Mouse (Mus musculus): ENCODE results near the gene Snx7.

GRCm38 (mm10) chr3:117805782-117806181 lies 63.0 kb downstream of the Snx7 start:
- TF ChIP-seq CTCF (IDR thresholded peaks at IDR 0.05; ENCODE audit: control insufficient read depth, insufficient read depth, low read length): no peak
- no peak for TF ChIP-seq POLR2A (IDR thresholded peaks at IDR 0.05; ENCODE audit: borderline replicate concordance, control insufficient read depth, low read depth, low read length)

Data from bone marrow, adult 2 months (tissue).